Mouse (Mus musculus) stomach, embryonic 15.5 days (tissue): ENCODE data around the gene Ak1. TPM values are rescaled to one million over a fixed set of nuclear protein-coding genes. Genes with fewer than 3 reads are reported as not detected.

Experiments used
- ATAC-seq: fragments of 200-750 bp; cut with Nextera tagmentation; 2 replicates; pipeline ENCODE4 v1.8.0; 2017; ENCODE audit warnings: low read depth, moderate number of reproducible peaks, moderate TSS enrichment; ENCODE audit not compliant: insufficient read depth, low FRiP score
- H3K27ac ChIP-seq: fragments of 300-500 bp; sonication (generic); 2 replicates; pipeline ENCODE4 v1.5.1; 2015; ENCODE audit warnings: mild to moderate bottlenecking, inconsistent platforms
- H3K27me3 ChIP-seq: fragments of 300-500 bp; sonication (generic); replicated peaks from 2 replicates; pipeline ENCODE4 v1.6.1; 2015; ENCODE audit warnings: inconsistent platforms
- H3K36me3 ChIP-seq: fragments of 300-500 bp; sonication (generic); 2 replicates; pipeline ENCODE4 v1.6.1; 2015; ENCODE audit warnings: inconsistent platforms
- H3K4me1 ChIP-seq: fragments of 300-500 bp; sonication (generic); 2 replicates; pipeline ENCODE4 v1.6.1; 2015; ENCODE audit warnings: inconsistent platforms
- H3K4me2 ChIP-seq: fragments of 300-500 bp; sonication (generic); 2 replicates; pipeline ENCODE4 v1.6.1; 2015; ENCODE audit warnings: mild to moderate bottlenecking, inconsistent platforms
- H3K4me3 ChIP-seq: fragments of 300-500 bp; sonication (generic); replicated peaks from 2 replicates; pipeline ENCODE4 v1.5.1; 2015; ENCODE audit warnings: inconsistent platforms
- H3K9ac ChIP-seq: fragments of 300-500 bp; sonication (generic); 2 replicates; pipeline ENCODE4 v1.6.1; 2015; ENCODE audit warnings: inconsistent platforms
- H3K9me3 ChIP-seq: fragments of 300-500 bp; sonication (generic); 2 replicates; pipeline ENCODE4 v1.6.1; 2016; ENCODE audit warnings: inconsistent platforms
- WGBS: fragments of 180-500 bp; shearing (Covaris S2); methylation state at CpG from one replicate; pipeline ENCODE4 v1.1.7; 2015; 5-methylcytosine and 5-hydroxymethylcytosine counted together
- polyA plus RNA-seq: library from polyadenylated mRNA; unstranded; fragments of >200 nt; fragmentation: Nextera tagmentation; extraction: Ambion mirVana; gene quantifications from 2 replicates; pipeline ENCODE4 v1.2.1, GENCODE M21; 2015

Gene Ak1
- polyA plus RNA-seq, result 21.8 and 22.1 TPM in 2 replicates

- Histone ChIP-seq H3K36me3 (peaks cover 9% of the 10 kb centered on the region; the same call in 1 of the 2 replicates), H3K9ac (no peak within 1 kb of the TSS), H3K4me2 (peak within 1 kb of the TSS; percentile 10; the same call in 1 of the 2 replicates), H3K4me1 (peaks cover 58% of the 10 kb centered on the region), H3K27me3 (no peaks in the 10 kb centered on the region), H3K4me3 (no peak within 1 kb of the TSS), H3K9me3 (no peaks in the 10 kb centered on the region), H3K27ac (peak within 1 kb of the TSS; percentile 86)
- ATAC-seq, result no peak
- WGBS, result 28% methylated on average over 7 of the region's 7 CpGs
These were observed at the start of gene Ak1 for GRCm38 (mm10) chr2:32621517-32621859. TSS of gene Ak1 (plus strand) at chr2:32621758.

GRCm38 (mm10) chr2:32572196-32572595 is 49.4 kb upstream of the Ak1 start:
- no peak for ATAC-seq
- 89% methylated on average over 11 of the region's 11 CpGs for WGBS
- Histone ChIP-seq H3K9me3 (no peaks in the 10 kb centered on the region), H3K9ac (no peak overlapping the region), H3K27ac (no peak overlapping the region), H3K36me3 (peaks cover 21% of the 10 kb centered on the region), H3K4me2 (peak overlapping the region; percentile 86), H3K4me3 (0 out of 2 replicates have a peak overlapping the region, but pooled peaks have one; percentile 85), H3K4me1 (peaks cover 22% of the 10 kb centered on the region), H3K27me3 (peaks cover 4% of the 10 kb centered on the region; the same call in 1 of the 2 replicates)

- ATAC-seq, result no peak
- H3K9ac ChIP-seq, result peak within 1 kb of the TSS; percentile 16; the same call in 1 of the 2 replicates
- peaks cover 10% of the 10 kb centered on the region; the same call in 1 of the 2 replicates for H3K27me3 ChIP-seq
- no peak within 1 kb of the TSS for H3K27ac ChIP-seq
- H3K4me2 ChIP-seq, result peak within 1 kb of the TSS; percentile 81
- H3K36me3 ChIP-seq, result peaks cover 6% of the 10 kb centered on the region; the same call in 1 of the 2 replicates
- H3K4me3 ChIP-seq, result peak within 1 kb of the TSS; percentile 33
- WGBS, result 71% methylated on average over 6 of the region's 6 CpGs
- no peaks in the 10 kb centered on the region for H3K9me3 ChIP-seq
- H3K4me1 ChIP-seq, result peaks cover 24% of the 10 kb centered on the region
These were observed 47.1 kb upstream of the Ak1 start, which contains the start of gene Pip5kl1 for GRCm38 (mm10) chr2:32574497-32574896. TSS of gene Pip5kl1 (plus strand) at chr2:32574797.

- no peak for ATAC-seq
- Histone ChIP-seq H3K36me3 (peaks cover 6% of the 10 kb centered on the region; the same call in 1 of the 2 replicates), H3K9ac (peak overlapping the region; percentile 16; the same call in 1 of the 2 replicates), H3K4me2 (peak overlapping the region; percentile 81), H3K4me1 (peaks cover 24% of the 10 kb centered on the region), H3K27me3 (peaks cover 10% of the 10 kb centered on the region; the same call in 1 of the 2 replicates), H3K4me3 (peak overlapping the region; percentile 33), H3K9me3 (no peaks in the 10 kb centered on the region), H3K27ac (no peak overlapping the region)
- under 1% methylated on average over 26 of the region's 26 CpGs for WGBS
These were observed 46.5 kb upstream of the Ak1 start for GRCm38 (mm10) chr2:32574901-32575585.

- H3K9me3 ChIP-seq, result no peaks in the 10 kb centered on the region
- H3K27me3 ChIP-seq, result peaks cover 10% of the 10 kb centered on the region
- peak within 1 kb of the TSS; percentile 81 for H3K4me2 ChIP-seq
- H3K27ac ChIP-seq, result no peak within 1 kb of the TSS
- H3K9ac ChIP-seq, result peak within 1 kb of the TSS; percentile 16; the same call in 1 of the 2 replicates
- ATAC-seq, result no peak
- WGBS, result 7% methylated on average over 28 of the region's 28 CpGs
- H3K36me3 ChIP-seq, result peaks cover 6% of the 10 kb centered on the region; the same call in 1 of the 2 replicates
- H3K4me3 ChIP-seq, result peak within 1 kb of the TSS; percentile 33
- peaks cover 24% of the 10 kb centered on the region for H3K4me1 ChIP-seq
These were observed 45.9 kb upstream of the Ak1 start, which contains the start of gene 9430097D07Rik for GRCm38 (mm10) chr2:32575586-32576160. TSS of gene 9430097D07Rik (minus strand) at chr2:32575684.

- Histone ChIP-seq H3K4me2 (no peak overlapping the region), H3K9me3 (no peaks in the 10 kb centered on the region), H3K27ac (no peak overlapping the region), H3K36me3 (peaks cover 6% of the 10 kb centered on the region; the same call in 1 of the 2 replicates), H3K4me3 (no peak overlapping the region), H3K9ac (no peak overlapping the region), H3K4me1 (peaks cover 22% of the 10 kb centered on the region), H3K27me3 (peaks cover 10% of the 10 kb centered on the region)
- 86% methylated on average over 9 of the region's 9 CpGs for WGBS
- ATAC-seq, result no peak
These were observed 45.0 kb upstream of the Ak1 start for GRCm38 (mm10) chr2:32576532-32576931.

GRCm38 (mm10) chr2:32578146-32579046 is 43.2 kb upstream of the Ak1 start:
- no peak overlapping the region for H3K4me2 ChIP-seq
- no peaks in the 10 kb centered on the region for H3K9me3 ChIP-seq
- peaks cover 17% of the 10 kb centered on the region for H3K4me1 ChIP-seq
- no peak overlapping the region for H3K9ac ChIP-seq
- H3K27me3 ChIP-seq, result peaks cover 10% of the 10 kb centered on the region
- 36% methylated on average over 25 of the region's 30 CpGs for WGBS
- no peak for ATAC-seq
- H3K36me3 ChIP-seq, result no peaks in the 10 kb centered on the region
- no peak overlapping the region for H3K4me3 ChIP-seq
- H3K27ac ChIP-seq, result no peak overlapping the region

GRCm38 (mm10) chr2:32581450-32582095 is 40.0 kb upstream of the Ak1 start:
- H3K27ac ChIP-seq, result no peak overlapping the region
- 43% methylated on average over 19 of the region's 19 CpGs for WGBS
- no peak overlapping the region for H3K9ac ChIP-seq
- no peak for ATAC-seq
- peak overlapping the region; percentile 9 for H3K4me3 ChIP-seq
- H3K27me3 ChIP-seq, result peaks cover 6% of the 10 kb centered on the region
- H3K9me3 ChIP-seq, result no peaks in the 10 kb centered on the region
- H3K4me2 ChIP-seq, result peak overlapping the region; percentile 29; the same call in 1 of the 2 replicates
- 0 out of 2 replicates have a peak, but pooled peaks cover 11% of the 10 kb centered on the region for H3K4me1 ChIP-seq
- no peaks in the 10 kb centered on the region for H3K36me3 ChIP-seq

GRCm38 (mm10) chr2:32582830-32583799 is 38.4 kb upstream of the Ak1 start:
- H3K9ac ChIP-seq, result no peak overlapping the region
- peak overlapping the region; percentile 61 for H3K4me2 ChIP-seq
- no peaks in the 10 kb centered on the region for H3K9me3 ChIP-seq
- 10% methylated on average over 37 of the region's 37 CpGs for WGBS
- H3K36me3 ChIP-seq, result no peaks in the 10 kb centered on the region
- no peak overlapping the region for H3K27ac ChIP-seq
- H3K4me1 ChIP-seq, result peaks cover 24% of the 10 kb centered on the region; the same call in 1 of the 2 replicates
- peak; percentile 70 for ATAC-seq
- peak overlapping the region; percentile 26; the same call in 1 of the 2 replicates for H3K4me3 ChIP-seq
- peaks cover 3% of the 10 kb centered on the region for H3K27me3 ChIP-seq

- H3K36me3 ChIP-seq, result no peaks in the 10 kb centered on the region
- H3K27ac ChIP-seq, result no peak overlapping the region
- H3K9me3 ChIP-seq, result no peaks in the 10 kb centered on the region
- H3K9ac ChIP-seq, result no peak overlapping the region
- WGBS, result 86% methylated on average over 7 of the region's 7 CpGs
- H3K4me2 ChIP-seq, result no peak overlapping the region
- H3K4me1 ChIP-seq, result peaks cover 27% of the 10 kb centered on the region; the same call in 1 of the 2 replicates
- no peak overlapping the region for H3K4me3 ChIP-seq
- ATAC-seq, result no peak
- H3K27me3 ChIP-seq, result no peaks in the 10 kb centered on the region; the same call in 1 of the 2 replicates
These were observed 36.3 kb upstream of the Ak1 start for GRCm38 (mm10) chr2:32585149-32585714.
